Mouse (Mus musculus) liver, embryonic 14.5 days (tissue): ENCODE results near the gene Tspan11.

Experiments
- CTCF ChIP-seq: IDR thresholded peaks from 2 replicates; pipeline ENCODE4 v1.5.1; 2016; ENCODE audit warnings: antibody characterized with exemption, low read depth, control low read depth
- EP300 ChIP-seq: IDR thresholded peaks from 2 replicates; pipeline ENCODE4 v1.6.1; 2016; ENCODE audit warnings: antibody characterized with exemption, low read depth

GRCm38 (mm10) chr6:127989624-127990212 lies 102.3 kb downstream of the Tspan11 start:
- TF ChIP-seq CTCF (no peak), EP300 (no peak)
